Mouse (Mus musculus): ENCODE measurements around the gene Tmem168.

Gene Tmem168

DNA sequence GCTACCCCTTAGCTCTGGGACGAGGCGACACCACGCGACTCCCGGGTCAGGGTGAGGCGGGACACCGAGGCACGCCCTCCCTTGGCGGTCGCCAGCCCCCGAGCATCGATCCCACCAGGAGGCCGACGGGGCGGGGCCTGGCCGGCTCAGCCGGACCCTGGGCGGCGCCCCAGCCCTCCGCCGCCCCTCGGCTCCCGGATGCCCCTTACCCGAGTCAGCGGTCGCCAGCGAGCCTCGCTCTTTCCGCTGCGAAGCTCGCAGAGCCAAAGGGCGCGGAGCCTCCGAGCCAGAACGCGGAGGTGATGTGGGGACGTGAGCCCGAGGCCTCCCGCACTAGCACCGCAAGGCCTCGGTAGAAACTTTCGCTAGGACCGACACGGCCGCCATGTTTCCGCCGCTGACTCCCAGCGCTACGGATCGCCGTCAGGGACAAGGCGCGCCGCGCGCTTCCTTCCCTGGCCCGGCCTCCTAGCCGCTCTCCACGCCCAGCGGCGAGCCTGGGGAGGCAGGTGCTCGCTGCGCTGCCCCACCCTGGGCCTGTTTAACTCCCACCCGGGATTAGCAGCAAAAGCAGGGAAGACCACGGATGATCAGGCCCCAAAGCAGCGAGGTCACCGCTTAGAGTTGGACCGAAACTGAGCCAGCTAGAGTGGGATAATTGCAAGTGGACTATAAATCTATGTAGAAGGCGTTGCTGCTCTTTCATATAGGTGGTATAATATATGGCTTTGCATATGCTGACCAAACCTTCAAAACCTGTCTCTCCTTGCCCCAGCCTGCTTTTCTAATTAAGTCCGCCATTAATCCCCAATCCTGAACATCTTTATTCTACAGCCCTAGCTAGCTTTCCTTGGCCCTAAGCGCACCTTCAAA lies at the start of gene Tmem168:
Tmem168 (minus strand) TSS at position 480 of the 873 bp plus-strand sequence.
- no peak for DNase-seq (ENCODE audit: extremely low spot score, low read depth, low spot score)

- no peak for DNase-seq (ENCODE audit: extremely low spot score, low read depth, low spot score)
These were observed 46.2 kb upstream of the Tmem168 start for GRCm38 (mm10) chr6:13654081-13654480.

GRCm38 (mm10) chr6:13652284-13652683 lies 44.4 kb upstream of the Tmem168 start:
- DNase-seq (ENCODE audit: extremely low spot score, low read depth, low spot score): no peak

- DNase-seq (ENCODE audit: extremely low spot score, low read depth, low spot score): no peak
These were observed 43.0 kb upstream of the Tmem168 start for GRCm38 (mm10) chr6:13650854-13651253.

- DNase-seq (ENCODE audit: extremely low spot score, low read depth, low spot score): no peak
These were observed 40.4 kb upstream of the Tmem168 start for GRCm38 (mm10) chr6:13648305-13648704.

DNA sequence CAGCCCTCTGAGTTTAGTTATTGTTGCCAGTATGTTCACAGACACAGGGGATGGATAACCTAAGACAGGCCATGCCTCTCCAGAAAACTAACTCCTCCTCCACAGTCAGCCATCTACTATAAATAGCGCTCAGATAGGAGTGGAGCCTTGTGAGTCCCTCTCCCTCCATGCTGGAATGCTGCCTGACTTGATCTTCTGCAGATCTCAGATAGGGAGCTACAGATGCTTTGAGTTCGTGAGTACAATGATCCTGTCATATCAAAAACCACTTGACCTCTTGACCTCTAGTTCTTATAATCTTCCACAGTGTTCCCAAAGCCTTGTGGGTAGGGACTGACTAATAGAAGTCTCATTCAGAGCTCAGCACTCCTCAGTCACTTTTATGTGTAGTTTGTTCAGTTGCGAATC lies 28.7 kb upstream of the Tmem168 start:
- no peak for DNase-seq (ENCODE audit: extremely low spot score, low read depth, low spot score)

DNA sequence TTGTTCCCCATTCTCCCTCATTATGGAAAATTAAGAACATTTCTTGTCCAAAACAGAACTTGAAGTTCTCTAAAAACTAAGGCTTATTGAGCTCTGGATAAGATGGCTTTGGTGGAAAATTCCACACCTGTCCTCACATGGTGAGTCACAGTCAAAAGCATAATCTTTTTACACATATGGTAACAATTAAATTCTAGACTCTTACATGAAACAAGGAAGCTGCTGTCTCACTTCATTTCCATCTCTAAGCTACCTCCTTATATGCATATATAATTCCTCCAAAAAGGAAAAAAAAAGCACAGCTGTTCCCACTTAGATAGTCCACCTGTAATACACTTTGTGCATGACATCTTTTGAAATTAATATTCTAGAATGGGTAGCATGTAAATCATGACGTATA lies 24.7 kb upstream of the Tmem168 start:
- no peak for DNase-seq (ENCODE audit: extremely low spot score, low read depth, low spot score)

- DNase-seq (ENCODE audit: extremely low spot score, low read depth, low spot score): no peak
These were observed 22.7 kb upstream of the Tmem168 start for GRCm38 (mm10) chr6:13630607-13631006.

- DNase-seq (ENCODE audit: extremely low spot score, low read depth, low spot score): no peak
These were observed 11.7 kb upstream of the Tmem168 start for GRCm38 (mm10) chr6:13619618-13620017.

- no peak for DNase-seq (ENCODE audit: extremely low spot score, low read depth, low spot score)
These were observed 9.2 kb upstream of the Tmem168 start for GRCm38 (mm10) chr6:13617110-13617509.

DNA sequence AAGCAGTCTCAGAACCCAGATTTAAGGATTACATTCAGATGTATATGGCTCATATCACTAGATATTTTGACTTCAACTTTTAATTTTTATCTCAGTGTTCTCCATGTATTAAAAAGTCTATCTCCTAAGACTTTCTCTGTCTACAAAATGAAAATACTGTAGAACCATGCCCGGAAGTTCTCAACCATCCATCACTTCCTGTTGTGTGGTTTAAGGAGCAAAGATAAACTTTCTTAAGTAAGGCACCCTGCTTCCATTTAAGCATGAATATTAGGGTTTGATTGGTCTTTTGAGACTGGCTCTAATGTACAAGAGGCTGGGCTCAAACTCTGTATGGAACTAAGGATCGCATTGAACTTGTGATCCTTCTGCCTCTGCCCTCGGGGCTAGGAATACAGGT lies 6.7 kb upstream of the Tmem168 start:
- no peak for DNase-seq (ENCODE audit: extremely low spot score, low read depth, low spot score)

GRCm38 (mm10) chr6:13613671-13614070 lies 5.8 kb upstream of the Tmem168 start:
- no peak for DNase-seq (ENCODE audit: extremely low spot score, low read depth, low spot score)

- DNase-seq (ENCODE audit: extremely low spot score, low read depth, low spot score): no peak
These were observed 3.0 kb upstream of the Tmem168 start for GRCm38 (mm10) chr6:13610869-13611268.

DNA sequence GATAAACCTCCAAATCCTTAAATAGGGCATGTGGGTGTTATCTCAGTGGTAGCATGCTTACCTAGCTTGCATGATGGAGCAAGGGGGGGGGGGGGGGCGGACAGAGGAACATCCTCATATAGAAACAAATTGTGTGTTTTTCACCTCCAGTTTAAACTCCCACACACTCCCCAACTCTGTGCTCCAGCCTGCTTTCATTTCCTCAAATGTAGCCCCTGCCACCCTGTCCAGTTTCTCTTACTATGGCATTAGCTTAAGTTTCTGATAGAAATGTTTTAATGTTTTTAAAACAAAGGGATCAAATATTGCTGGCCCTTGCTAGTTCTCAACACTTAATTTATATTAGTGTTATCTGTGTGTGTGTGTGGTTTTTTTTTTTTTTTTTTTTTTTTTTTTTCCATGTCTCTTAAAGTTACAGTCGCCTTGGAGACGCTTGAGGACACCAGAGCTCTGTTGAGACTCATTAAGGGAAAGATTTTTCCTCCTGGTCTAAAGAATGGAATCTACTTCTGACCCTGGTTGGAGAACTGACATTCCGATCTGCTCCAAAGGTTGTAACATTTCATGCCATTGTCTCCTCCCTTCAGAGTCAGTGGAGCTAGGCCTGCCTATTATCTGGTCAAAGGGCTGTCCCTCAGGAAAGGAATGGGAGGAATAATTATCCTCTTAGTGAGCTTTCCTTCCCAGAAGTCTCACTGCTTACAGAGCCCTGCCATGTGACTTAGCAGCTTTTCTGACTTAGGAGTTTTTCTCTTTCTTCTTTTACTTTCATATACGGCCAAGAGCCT lies 1.6 kb upstream of the Tmem168 start:
- no peak for DNase-seq (ENCODE audit: extremely low spot score, low read depth, low spot score)

DNA sequence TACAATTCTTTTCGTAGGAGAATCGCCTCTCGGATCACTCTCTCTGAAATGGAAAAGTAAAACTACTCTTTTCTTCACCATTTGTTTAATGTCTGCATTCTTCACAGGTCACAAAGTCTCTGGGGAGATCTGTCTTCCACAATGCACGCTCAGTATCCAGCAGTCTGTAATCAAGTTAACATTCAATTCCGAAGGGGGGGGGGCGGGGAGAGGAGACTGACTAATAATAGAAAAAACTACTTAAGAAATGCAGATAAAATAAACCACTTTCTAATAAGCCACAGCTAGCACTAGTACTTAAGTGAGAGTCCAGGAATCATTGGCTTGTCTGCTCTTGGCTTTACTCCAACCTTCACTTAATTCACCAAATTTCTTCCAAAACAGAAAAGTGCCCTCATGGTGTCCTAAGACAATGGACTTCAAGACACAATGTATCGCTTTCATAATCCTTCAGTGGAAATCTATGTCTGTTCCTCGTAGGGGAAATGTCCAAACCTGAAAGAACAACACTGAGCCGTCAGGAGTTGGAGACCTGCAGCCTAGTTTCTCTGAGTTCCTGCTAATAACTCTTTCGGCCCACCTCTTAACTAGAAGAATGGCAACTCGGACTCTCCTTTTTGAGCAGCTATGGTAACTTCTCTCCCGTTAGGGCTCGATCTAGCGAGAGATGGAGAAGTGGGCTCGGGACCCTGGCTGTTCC lies 829 bp downstream of the Tmem168 start:
- DNase-seq (ENCODE audit: extremely low spot score, low read depth, low spot score): peak; percentile 39

GRCm38 (mm10) chr6:13606394-13606793 lies 1.5 kb downstream of the Tmem168 start:
- DNase-seq (ENCODE audit: extremely low spot score, low read depth, low spot score): no peak

DNA sequence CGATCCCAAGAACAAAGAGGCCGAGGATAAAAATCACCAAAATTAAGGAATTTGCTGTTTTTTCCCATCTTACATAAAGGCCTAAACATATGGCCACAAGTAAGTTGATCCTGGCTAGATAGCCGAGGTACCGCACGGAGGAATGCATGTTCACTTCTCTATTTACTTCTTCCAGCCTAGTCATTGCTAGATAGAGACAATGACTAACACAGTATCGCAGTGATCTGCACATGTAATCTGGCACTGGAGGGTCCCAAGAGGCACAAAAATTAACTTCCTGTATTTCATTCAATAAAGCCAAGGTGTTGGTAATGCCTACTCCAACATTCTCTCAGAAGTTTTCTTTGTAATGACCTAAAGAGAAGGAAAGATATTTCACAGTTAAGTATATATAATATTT lies 4.8 kb downstream of the Tmem168 start:
- no peak for DNase-seq (ENCODE audit: extremely low spot score, low read depth, low spot score)

DNA sequence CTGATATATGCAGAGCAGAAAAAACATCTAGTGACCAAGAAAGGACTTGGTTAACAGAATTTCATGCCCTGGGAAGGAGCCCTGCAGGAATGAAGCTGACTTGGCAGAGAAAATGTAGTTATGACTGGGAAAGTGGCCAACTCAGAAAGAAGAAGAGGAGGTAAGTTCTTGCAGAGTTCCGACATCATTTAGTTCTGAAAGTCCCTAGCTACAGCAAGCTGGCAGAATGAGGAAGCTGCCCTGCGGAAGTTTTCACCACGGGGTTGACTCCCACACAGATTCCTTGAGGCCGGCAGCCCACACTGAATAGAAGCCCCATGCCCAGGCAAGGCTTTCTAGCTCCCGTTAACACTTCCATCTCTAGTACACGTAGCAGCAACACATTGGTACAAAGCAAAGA lies 6.3 kb downstream of the Tmem168 start:
- no peak for DNase-seq (ENCODE audit: extremely low spot score, low read depth, low spot score)

DNA sequence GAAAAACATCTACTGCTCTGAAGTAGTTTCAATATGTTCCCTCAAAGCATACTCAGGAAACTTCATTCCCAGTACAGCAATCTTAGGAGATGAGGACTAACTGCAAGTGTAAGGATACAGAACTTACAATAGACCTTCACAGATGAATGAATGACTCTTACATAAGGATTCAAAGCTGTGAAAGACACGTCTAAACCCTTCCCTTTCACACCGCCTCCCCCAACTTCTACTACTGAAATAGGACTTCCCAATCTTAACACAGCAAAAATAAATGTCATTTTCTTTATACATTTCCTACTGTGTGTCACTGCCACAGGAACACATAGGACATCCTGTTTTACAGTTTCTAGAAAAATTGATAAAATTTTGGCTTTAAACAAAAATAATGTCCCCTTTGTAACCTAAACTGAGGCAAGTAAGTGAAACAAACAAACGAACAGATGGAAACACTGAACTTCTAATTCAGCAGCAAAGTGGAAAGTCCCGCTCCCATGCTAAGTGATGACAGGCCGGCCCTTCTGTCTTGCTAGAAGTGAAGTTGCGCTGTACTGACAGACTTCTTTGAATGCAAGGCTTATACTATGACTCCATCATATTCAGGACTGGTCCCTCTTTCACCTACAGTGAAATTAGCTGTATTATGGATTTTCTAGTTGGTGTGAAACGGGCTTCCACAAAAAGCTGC lies 9.5 kb downstream of the Tmem168 start:
- no peak for DNase-seq (ENCODE audit: extremely low spot score, low read depth, low spot score)

- DNase-seq (ENCODE audit: extremely low spot score, low read depth, low spot score): peak; percentile 56
These were observed 15.1 kb downstream of the Tmem168 start for GRCm38 (mm10) chr6:13592729-13593345.

Measured in hindlimb bud, embryonic 11.5 days (tissue).